Mouse (Mus musculus) heart, adult 2 months (tissue): ENCODE measurements at regions not wholly inside any gene's neighbourhood (a gene's known extent, or its start where the extent isn't known, plus 50 kb on each side); places are given as distances from the start of the nearest gene placed in this dataset.
"Not testable (repeated sequence)": the region's sequence is repeated elsewhere in the genome, so short reads cannot be mapped to it uniquely, and the experiment has no call there.

ENCODE experiments used
- DNase-seq, 2 experiments: peaks; one replicate each; pipeline ENCODE4 v3.0.0; 2021
- H3K27ac ChIP-seq: fragments of 200-600 bp; 2 replicates; pipeline ENCODE4 v1.8.1; 2022
- H3K27me3 ChIP-seq: fragments of 200-500 bp; 2 replicates; pipeline ENCODE4 v1.6.1; 2012; ENCODE audit warnings: mild to moderate bottlenecking, low read length, inconsistent platforms, mixed read lengths; ENCODE audit not compliant: control insufficient read depth, insufficient read depth
- H3K36me3 ChIP-seq: fragments of 200-500 bp; 2 replicates; pipeline ENCODE4 v1.6.1; 2012; ENCODE audit warnings: low read length, inconsistent platforms; ENCODE audit not compliant: control insufficient read depth, insufficient read depth
- H3K4me1 ChIP-seq: fragments of 200-500 bp; 2 replicates; pipeline ENCODE4 v1.6.1; 2011; ENCODE audit warnings: low read length; ENCODE audit not compliant: control insufficient read depth, insufficient read depth
- H3K4me3 ChIP-seq: fragments of 200-600 bp; 2 replicates; pipeline ENCODE4 v1.8.1; 2022
- H3K79me2 ChIP-seq: fragments of 200-500 bp; replicated peaks from 2 replicates; pipeline ENCODE4 v1.6.1; 2012; ENCODE audit warnings: mild to moderate bottlenecking, inconsistent platforms, low read length, moderate library complexity, mixed read lengths; ENCODE audit not compliant: control insufficient read depth, insufficient read depth
- H3K9ac ChIP-seq: fragments of 200-500 bp; 2 replicates; pipeline ENCODE4 v1.6.1; 2012; ENCODE audit warnings: low read depth, mild to moderate bottlenecking, control low read depth, inconsistent platforms, low read length, mixed read lengths
- CTCF ChIP-seq: fragments of 200-600 bp; IDR thresholded peaks from 2 replicates; pipeline ENCODE4 v1.8.1; 2022; ENCODE audit warnings: antibody characterized with exemption, mild to moderate bottlenecking, moderate library complexity
- EP300 ChIP-seq: fragments of 200-500 bp; IDR thresholded peaks from 2 replicates; pipeline ENCODE4 v1.6.1; 2011; ENCODE audit warnings: low read depth, low read length, control low read depth; ENCODE audit not compliant: insufficient read depth
- POLR2A ChIP-seq: fragments of 200-500 bp; IDR thresholded peaks from 2 replicates; pipeline ENCODE4 v1.6.1; 2011; ENCODE audit warnings: mild to moderate bottlenecking, low read depth, low read length, control low read depth; ENCODE audit not compliant: insufficient read depth
- WGBS: fragments of 180-500 bp; shearing (Covaris S2); methylation state at CpG from one replicate; pipeline ENCODE4 v1.1.7; 2018; 5-methylcytosine and 5-hydroxymethylcytosine counted together
- intact Hi-C: fragments of 180-260 bp; cut with DNase I; formaldehyde crosslinking; loops from one replicate; pipeline ENCODE4 v1.15.1; 2025

DNA sequence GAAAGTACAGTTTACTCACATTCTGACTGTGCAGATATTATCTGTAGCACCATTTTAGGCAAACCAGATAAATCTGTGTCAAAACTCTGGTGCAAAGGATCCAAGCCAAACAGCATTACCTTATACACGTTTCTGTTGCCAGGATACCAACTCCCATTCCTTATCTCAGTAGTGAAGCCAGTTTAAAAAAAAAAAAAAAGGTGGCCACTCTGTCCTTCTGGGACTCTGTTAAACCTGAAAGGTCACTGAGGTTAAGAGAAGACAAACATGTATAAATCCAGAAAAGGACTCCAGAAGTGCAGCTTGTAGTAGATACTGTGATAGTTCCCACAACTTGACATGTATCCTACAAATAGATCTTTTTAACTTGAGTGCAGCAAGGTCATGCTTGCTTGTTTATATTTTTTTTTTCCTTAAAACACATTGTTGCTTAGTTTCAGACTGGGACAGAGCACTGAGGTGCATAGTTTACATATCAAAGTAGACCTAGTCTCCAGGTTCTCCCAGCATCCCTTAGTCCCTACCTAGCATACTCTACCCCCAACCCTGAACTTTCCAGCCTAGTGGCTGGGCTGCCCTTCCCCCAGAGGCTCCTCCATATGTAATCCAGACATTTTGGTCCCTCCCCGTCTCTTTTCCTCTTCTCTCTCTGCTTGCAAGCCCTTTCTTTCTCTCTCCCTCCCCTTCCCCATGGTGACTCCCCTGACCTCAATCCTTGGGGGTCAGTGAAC is 116.7 kb upstream of the Rhobtb1 start:
- 54% methylated on average over 2 of the region's 2 CpGs for WGBS
- no peak for DNase-seq
- H3K36me3 ChIP-seq, result no peaks in the 10 kb centered on the region
- no peak overlapping the region for H3K4me3 ChIP-seq
- H3K79me2 ChIP-seq, result no peaks in the 10 kb centered on the region
- H3K4me1 ChIP-seq, result no peaks in the 10 kb centered on the region
- no peak for TF ChIP-seq EP300
- no peak for TF ChIP-seq CTCF
- no peak for TF ChIP-seq POLR2A
- no peak overlapping the region for H3K9ac ChIP-seq
- intact Hi-C loops, result no loop called here
- no peak overlapping the region for H3K27ac ChIP-seq
- no peaks in the 10 kb centered on the region for H3K27me3 ChIP-seq

- H3K27ac ChIP-seq, H3K27me3 ChIP-seq, intact Hi-C loops, H3K4me1 ChIP-seq, H3K9ac ChIP-seq, DNase-seq, H3K4me3 ChIP-seq, H3K79me2 ChIP-seq, H3K36me3 ChIP-seq: not testable (repeated sequence)
- WGBS, result 81% methylated on average over 4 of the region's 4 CpGs
Observed at GRCm38 (mm10) chr10:69035536-69035935, 115.7 kb upstream of the Rhobtb1 start.

DNA sequence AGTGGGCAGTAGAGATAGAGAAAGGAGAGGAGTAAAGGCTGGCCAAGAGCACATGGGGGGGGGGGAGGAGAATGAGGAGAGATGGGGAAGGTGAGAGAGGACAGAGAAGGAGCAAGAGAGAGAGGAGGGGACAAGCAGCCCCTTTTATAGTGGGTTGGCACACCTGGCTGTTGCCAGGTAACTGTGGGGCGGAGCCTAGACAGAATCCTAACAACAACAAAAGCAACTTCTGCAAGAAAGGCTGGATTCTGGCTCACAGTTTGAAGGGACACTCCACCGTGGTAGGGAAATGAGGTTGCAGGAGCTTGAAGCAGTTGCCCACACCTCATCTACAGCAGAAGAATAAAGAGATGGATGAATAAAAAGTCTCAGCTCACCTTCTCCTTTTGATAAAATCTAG is 115.1 kb upstream of the Rhobtb1 start:
- Histone ChIP-seq H3K79me2 (no peaks in the 10 kb centered on the region), H3K9ac (no peak overlapping the region), H3K27me3 (no peaks in the 10 kb centered on the region), H3K4me1 (no peaks in the 10 kb centered on the region), H3K27ac (no peak overlapping the region), H3K4me3 (no peak overlapping the region), H3K36me3 (no peaks in the 10 kb centered on the region)
- WGBS, result 92% methylated on average over 2 of the region's 2 CpGs
- TF ChIP-seq CTCF (no peak), EP300 (no peak), POLR2A (no peak)
- DNase-seq, result no peak
- intact Hi-C loops, result no loop called here

DNA sequence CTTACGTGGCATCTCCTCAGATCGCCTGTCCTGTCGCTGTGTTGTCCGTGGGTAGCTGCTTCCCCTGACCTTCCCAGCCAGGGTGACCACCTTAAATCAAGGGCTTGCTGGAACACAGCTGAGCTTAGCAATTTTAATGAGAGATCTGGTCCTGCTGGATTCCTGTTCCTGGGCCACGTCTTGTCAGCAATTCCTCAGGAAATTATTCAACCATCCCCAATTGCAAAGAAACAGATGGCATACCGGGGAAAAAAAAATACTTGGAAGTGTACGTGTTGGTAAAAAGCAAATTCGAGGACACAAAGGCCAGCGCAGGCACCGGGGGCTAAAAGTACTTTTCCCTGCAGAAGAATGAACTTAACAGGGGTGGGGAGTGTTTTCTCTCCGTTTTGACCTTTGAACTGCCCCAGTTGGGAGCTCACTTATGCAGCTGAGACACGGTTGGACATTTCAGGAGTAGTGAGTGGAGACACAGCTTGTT is 107.0 kb upstream of the Rhobtb1 start:
- Histone ChIP-seq H3K27ac (no peak overlapping the region), H3K79me2 (no peaks in the 10 kb centered on the region), H3K36me3 (no peaks in the 10 kb centered on the region), H3K27me3 (no peaks in the 10 kb centered on the region), H3K4me1 (no peaks in the 10 kb centered on the region), H3K9ac (no peak overlapping the region), H3K4me3 (no peak overlapping the region)
- TF ChIP-seq CTCF (no peak), POLR2A (no peak), EP300 (no peak)
- no peak for DNase-seq
- 59% methylated on average over 12 of the region's 12 CpGs for WGBS
- intact Hi-C loops, result no loop called here

- DNase-seq, result no peak
- TF ChIP-seq EP300, result no peak
- no peak for TF ChIP-seq CTCF
- no peak for TF ChIP-seq POLR2A
- H3K27ac ChIP-seq, result no peak overlapping the region
- H3K4me1 ChIP-seq, result no peaks in the 10 kb centered on the region
- H3K36me3 ChIP-seq, result no peaks in the 10 kb centered on the region
- 73% methylated on average over 14 of the region's 14 CpGs for WGBS
- intact Hi-C loops, result no loop called here
- H3K79me2 ChIP-seq, result no peaks in the 10 kb centered on the region
- no peak overlapping the region for H3K4me3 ChIP-seq
- H3K27me3 ChIP-seq, result no peaks in the 10 kb centered on the region
- no peak overlapping the region for H3K9ac ChIP-seq
Observed at GRCm38 (mm10) chr10:69045275-69045674, 106.0 kb upstream of the Rhobtb1 start.

- Histone ChIP-seq H3K9ac (no peak overlapping the region), H3K4me3 (no peak overlapping the region), H3K36me3 (no peaks in the 10 kb centered on the region), H3K27me3 (no peaks in the 10 kb centered on the region), H3K27ac (no peak overlapping the region), H3K79me2 (no peaks in the 10 kb centered on the region), H3K4me1 (no peaks in the 10 kb centered on the region)
- WGBS, result 63% methylated on average over 10 of the region's 10 CpGs
- no peak for DNase-seq
- no peak for TF ChIP-seq CTCF
- TF ChIP-seq POLR2A, result no peak
- TF ChIP-seq EP300, result no peak
- intact Hi-C loops, result no loop called here
Observed at GRCm38 (mm10) chr10:69046008-69046555, 105.2 kb upstream of the Rhobtb1 start.
